Mouse (Mus musculus) neural tube, embryonic 13.5 days (tissue): Measurements from ENCODE around the gene Pgam1. TPM values are rescaled to one million over a fixed set of nuclear protein-coding genes. Genes with fewer than 3 reads are reported as not detected.
"Not testable (repeated sequence)": the region's sequence is repeated elsewhere in the genome, so short reads cannot be mapped to it uniquely, and the experiment has no call there.

Source experiments
- ATAC-seq: fragments of 200-750 bp; cut with Nextera tagmentation; 2 replicates; pipeline ENCODE4 v1.8.0; 2017; ENCODE audit warnings: low read depth, mild to moderate bottlenecking, moderate TSS enrichment, moderate library complexity
- H3K27ac ChIP-seq: fragments of 300-500 bp; sonication (generic); replicated peaks from 2 replicates; pipeline ENCODE4 v1.5.1; 2015; ENCODE audit warnings: moderate library complexity, mild to moderate bottlenecking, inconsistent platforms
- H3K27me3 ChIP-seq: fragments of 300-500 bp; sonication (generic); 2 replicates; pipeline ENCODE4 v1.6.1; 2015; ENCODE audit warnings: mild to moderate bottlenecking, inconsistent platforms
- H3K36me3 ChIP-seq: fragments of 300-500 bp; sonication (generic); 2 replicates; pipeline ENCODE4 v1.6.1; 2015; ENCODE audit warnings: mild to moderate bottlenecking, inconsistent platforms
- H3K4me1 ChIP-seq: fragments of 300-500 bp; sonication (generic); replicated peaks from 2 replicates; pipeline ENCODE4 v1.6.1; 2015; ENCODE audit warnings: inconsistent platforms
- H3K4me2 ChIP-seq: fragments of 300-500 bp; sonication (generic); 2 replicates; pipeline ENCODE4 v1.6.1; 2015; ENCODE audit warnings: inconsistent platforms, mild to moderate bottlenecking, moderate library complexity
- H3K4me3 ChIP-seq: fragments of 300-500 bp; sonication (generic); 2 replicates; pipeline ENCODE4 v1.5.1; 2015; ENCODE audit warnings: mild to moderate bottlenecking, inconsistent platforms
- H3K9ac ChIP-seq: fragments of 300-500 bp; sonication (generic); 2 replicates; pipeline ENCODE4 v1.6.1; 2015; ENCODE audit warnings: moderate library complexity, mild to moderate bottlenecking, inconsistent platforms
- H3K9me3 ChIP-seq: fragments of 300-500 bp; sonication (generic); 2 replicates; pipeline ENCODE4 v1.6.1; 2016; ENCODE audit warnings: inconsistent platforms
- WGBS: fragments of 180-500 bp; shearing (Covaris S2); methylation state at CpG from one replicate; pipeline ENCODE4 v1.1.7; 2015; 5-methylcytosine and 5-hydroxymethylcytosine counted together
- polyA plus RNA-seq: library from polyadenylated mRNA; unstranded; fragments of >200 nt; fragmentation: Nextera tagmentation; extraction: Ambion mirVana; gene quantifications from 2 replicates; pipeline ENCODE4 v1.2.1, GENCODE M21; 2015

Gene Pgam1
- polyA plus RNA-seq, 1 experiment from 2014 or later, result 458 TPM

DNA sequence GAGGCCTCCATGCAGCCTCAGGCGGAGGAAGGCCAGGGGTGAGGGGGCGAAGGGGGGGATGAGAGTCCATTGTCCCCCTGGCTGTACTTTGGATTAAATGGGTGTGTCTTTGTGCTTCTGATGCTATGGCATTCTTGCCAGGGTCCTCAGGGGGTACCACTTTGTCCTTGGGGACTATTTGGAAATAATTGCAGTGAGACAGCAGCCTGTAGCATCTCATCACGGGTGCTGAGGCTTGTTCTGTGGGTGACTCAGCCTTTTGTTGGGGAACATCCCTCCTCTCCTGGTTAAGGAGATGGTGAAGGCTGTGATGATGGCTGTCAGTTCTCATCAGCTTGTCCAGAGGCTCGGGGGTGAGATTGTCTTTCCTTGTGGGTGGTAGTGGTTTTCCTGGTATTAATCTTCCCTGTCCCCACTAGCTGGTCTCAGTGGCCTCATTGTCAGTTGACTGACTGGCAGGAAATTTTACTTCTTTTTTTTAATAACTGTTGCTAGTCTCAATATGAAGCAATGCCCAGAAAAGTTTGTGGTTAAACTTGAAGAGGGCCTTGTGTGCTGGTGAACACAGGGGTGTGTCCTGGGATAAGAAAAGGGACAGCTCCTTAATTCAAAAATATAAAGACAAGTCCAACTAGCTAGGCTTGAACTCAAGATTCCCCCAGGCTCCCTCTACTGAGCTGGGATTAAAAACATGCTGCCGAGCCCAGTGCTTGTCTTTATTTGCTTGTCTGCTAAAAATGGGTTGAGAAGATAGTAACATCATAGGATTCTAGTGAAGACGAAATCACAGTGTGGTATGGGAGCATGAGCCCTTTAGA lies 2.3 kb downstream of the Pgam1 start:
- H3K27me3 ChIP-seq, result no peaks in the 10 kb centered on the region
- H3K4me2 ChIP-seq, result peak overlapping the region; percentile 79
- peaks cover 33% of the 10 kb centered on the region for H3K36me3 ChIP-seq
- no peaks in the 10 kb centered on the region for H3K9me3 ChIP-seq
- WGBS, result 49% methylated on average over 6 of the region's 6 CpGs
- ATAC-seq, result no peak
- H3K9ac ChIP-seq, result peak overlapping the region; percentile 92
- no peak overlapping the region for H3K27ac ChIP-seq
- peaks cover 25% of the 10 kb centered on the region for H3K4me1 ChIP-seq
- H3K4me3 ChIP-seq, result peak overlapping the region; percentile 96

DNA sequence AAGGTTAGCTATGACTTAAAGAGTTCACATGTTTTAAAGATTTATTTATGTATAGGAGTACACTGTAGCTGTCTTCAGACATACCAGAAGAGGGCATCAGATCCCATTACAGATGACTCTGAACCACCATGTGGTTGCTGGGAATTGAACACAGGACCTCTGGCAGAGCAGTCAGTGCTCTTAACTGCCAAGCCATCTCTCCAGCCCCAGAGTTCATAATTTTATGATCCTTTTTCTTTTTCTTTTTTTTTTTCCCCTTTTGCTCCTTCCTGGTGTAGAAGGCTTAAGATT lies 2.8 kb downstream of the Pgam1 start:
- H3K9ac ChIP-seq, H3K9me3 ChIP-seq, H3K27ac ChIP-seq, H3K27me3 ChIP-seq, ATAC-seq: not testable (repeated sequence)
- peak overlapping the region; percentile 79; the same call in 1 of the 2 replicates for H3K4me2 ChIP-seq
- H3K36me3 ChIP-seq, result peaks cover 39% of the 10 kb centered on the region
- peak overlapping the region; percentile 96; the same call in 1 of the 2 replicates for H3K4me3 ChIP-seq
- H3K4me1 ChIP-seq, result peaks cover 25% of the 10 kb centered on the region

DNA sequence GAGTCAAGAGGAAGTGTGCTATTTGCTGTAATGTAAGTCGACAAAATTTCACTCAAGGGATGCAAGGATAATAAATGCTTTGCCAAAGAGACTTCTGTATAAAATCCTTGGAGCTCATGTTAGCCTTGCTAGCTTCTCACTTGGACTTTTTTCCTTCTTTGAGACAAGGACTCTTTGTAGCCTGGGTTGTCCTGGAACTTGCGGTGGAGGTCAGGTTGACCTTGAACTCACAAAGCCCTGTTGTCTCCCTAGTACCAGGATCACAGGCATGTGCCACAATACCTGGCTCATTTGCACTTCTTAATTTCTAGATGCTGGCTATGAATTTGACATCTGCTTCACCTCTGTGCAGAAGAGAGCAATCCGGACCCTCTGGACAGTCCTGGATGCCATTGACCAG lies 3.6 kb downstream of the Pgam1 start:
- Histone ChIP-seq H3K9me3 (no peaks in the 10 kb centered on the region), H3K36me3 (peaks cover 44% of the 10 kb centered on the region), H3K4me1 (peaks cover 25% of the 10 kb centered on the region), H3K27me3 (no peaks in the 10 kb centered on the region), H3K4me3 (no peak overlapping the region), H3K9ac (no peak overlapping the region), H3K4me2 (no peak overlapping the region), H3K27ac (no peak overlapping the region)
- WGBS, result 85% methylated on average over 3 of the region's 3 CpGs
- ATAC-seq, result no peak

DNA sequence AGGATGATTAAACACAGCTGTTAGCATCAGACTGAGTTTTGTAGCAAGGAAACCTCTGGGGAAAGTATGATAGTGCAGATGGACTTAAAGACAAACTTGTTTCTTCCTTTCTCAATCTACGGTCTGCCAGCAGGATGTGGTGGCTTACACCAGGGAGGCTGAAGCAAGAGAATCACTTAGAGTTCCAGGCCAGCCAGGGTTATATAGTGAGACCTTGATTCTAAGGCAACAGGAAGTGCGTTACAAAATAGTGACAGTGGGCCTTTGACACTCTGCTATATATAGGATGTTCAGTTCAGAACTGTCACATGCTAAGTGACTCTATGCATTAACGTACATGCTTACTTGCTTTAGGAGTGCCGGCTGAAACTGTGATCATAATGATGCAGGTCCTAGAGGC lies 5.1 kb downstream of the Pgam1 start:
- WGBS, result 93% methylated on average over 4 of the region's 4 CpGs
- H3K9me3 ChIP-seq, result no peaks in the 10 kb centered on the region
- H3K4me3 ChIP-seq, result no peak overlapping the region
- H3K27me3 ChIP-seq, result no peaks in the 10 kb centered on the region
- H3K36me3 ChIP-seq, result peaks cover 59% of the 10 kb centered on the region
- no peak for ATAC-seq
- H3K9ac ChIP-seq, result no peak overlapping the region
- no peak overlapping the region for H3K27ac ChIP-seq
- peaks cover 25% of the 10 kb centered on the region for H3K4me1 ChIP-seq
- no peak overlapping the region for H3K4me2 ChIP-seq

- Histone ChIP-seq H3K4me3 (no peak overlapping the region), H3K27ac (no peak overlapping the region), H3K4me2 (no peak overlapping the region), H3K36me3 (peaks cover 81% of the 10 kb centered on the region), H3K4me1 (peaks cover 6% of the 10 kb centered on the region), H3K9ac (no peak overlapping the region), H3K27me3 (no peaks in the 10 kb centered on the region), H3K9me3 (no peaks in the 10 kb centered on the region)
- ATAC-seq, result no peak
- 81% methylated on average over 4 of the region's 4 CpGs for WGBS
Measured at GRCm38 (mm10) chr19:41919471-41919870, 7.7 kb downstream of the Pgam1 start.

DNA sequence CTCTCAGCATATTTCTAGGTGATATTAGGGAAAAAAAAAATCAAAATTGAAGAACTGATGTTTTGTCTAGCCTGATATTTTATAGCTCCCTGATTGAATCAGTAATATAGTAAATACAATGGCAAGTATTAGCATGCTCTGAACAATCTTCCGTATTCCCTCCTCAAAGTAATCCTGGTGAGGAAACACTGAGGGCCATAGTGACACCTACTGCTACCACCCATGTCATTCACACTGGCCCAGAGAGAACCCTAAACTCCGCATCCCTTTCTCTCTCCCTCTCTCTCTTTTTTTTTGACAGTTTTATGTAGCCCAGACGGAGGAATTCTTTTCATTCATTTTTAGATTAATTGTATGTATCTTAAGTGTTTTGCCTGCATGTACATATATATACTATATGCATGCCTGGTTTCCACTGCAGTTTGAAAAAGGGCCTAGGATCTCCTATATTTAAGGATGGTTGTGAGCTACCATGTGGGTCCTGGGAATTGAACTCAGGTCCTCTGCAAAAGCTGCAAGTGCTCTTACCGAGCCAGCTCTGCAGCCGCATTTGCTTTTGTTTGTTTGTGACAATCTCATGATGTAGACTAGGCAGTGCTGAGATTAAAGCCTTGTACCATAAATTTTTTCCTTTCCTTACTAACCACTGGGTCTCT lies 8.8 kb downstream of the Pgam1 start:
- Histone ChIP-seq H3K4me1 (no peaks in the 10 kb centered on the region), H3K9ac (no peak overlapping the region), H3K4me3 (no peak overlapping the region), H3K27ac (no peak overlapping the region), H3K9me3 (no peaks in the 10 kb centered on the region), H3K36me3 (peaks cover 79% of the 10 kb centered on the region), H3K4me2 (no peak overlapping the region), H3K27me3 (no peaks in the 10 kb centered on the region)
- ATAC-seq, result no peak
- WGBS, result 85% methylated on average over 5 of the region's 5 CpGs

- peak; percentile 28; the same call in 1 of the 2 replicates for ATAC-seq
- Histone ChIP-seq H3K4me2 (peak overlapping the region; percentile 94), H3K36me3 (peaks cover 33% of the 10 kb centered on the region), H3K9me3 (no peaks in the 10 kb centered on the region), H3K27ac (peak overlapping the region; percentile 74), H3K9ac (peak overlapping the region; percentile 85), H3K27me3 (no peaks in the 10 kb centered on the region), H3K4me3 (peak overlapping the region; percentile 96), H3K4me1 (peaks cover 25% of the 10 kb centered on the region)
- under 1% methylated on average over 28 of the region's 28 CpGs for WGBS
Measured at GRCm38 (mm10) chr19:41932686-41933085, 21.0 kb downstream of the Pgam1 start.

GRCm38 (mm10) chr19:41933179-41934086 lies 21.7 kb downstream of the Pgam1 start, which contains the start of the genes Exosc1 and Zdhhc16:
TSS of gene Exosc1 (minus strand) at chr19:41933423.
TSS of gene Zdhhc16 (plus strand) at chr19:41933480.
- H3K27ac ChIP-seq, result peak within 1 kb of the TSS; percentile 74
- peak within 1 kb of the TSS; percentile 96 for H3K4me3 ChIP-seq
- no peaks in the 10 kb centered on the region for H3K9me3 ChIP-seq
- peaks cover 33% of the 10 kb centered on the region for H3K36me3 ChIP-seq
- H3K4me1 ChIP-seq, result peaks cover 25% of the 10 kb centered on the region
- peak within 1 kb of the TSS; percentile 94 for H3K4me2 ChIP-seq
- H3K9ac ChIP-seq, result peak within 1 kb of the TSS; percentile 89
- WGBS, result 1% methylated on average over 47 of the region's 47 CpGs
- peak; percentile 100 for ATAC-seq
- H3K27me3 ChIP-seq, result no peaks in the 10 kb centered on the region

DNA sequence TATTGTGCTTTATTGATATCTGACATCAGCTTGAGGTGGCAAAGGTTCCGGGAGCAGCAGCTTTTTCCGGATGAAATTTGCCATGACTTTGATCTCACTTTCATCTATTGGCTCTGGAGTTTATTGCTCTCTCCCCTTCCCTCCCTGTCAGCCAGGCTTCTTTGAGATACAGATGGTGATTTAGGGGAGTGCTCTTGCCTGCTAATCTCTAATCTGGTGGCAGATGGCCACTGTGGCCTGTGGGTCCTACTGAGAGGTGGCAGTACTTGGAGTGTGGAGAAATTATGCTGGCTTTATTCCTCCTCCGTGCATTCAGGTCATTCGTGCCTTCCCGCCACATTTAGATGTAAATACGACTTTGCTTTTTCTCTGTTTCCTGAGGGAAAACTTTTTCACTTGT lies 22.4 kb downstream of the Pgam1 start:
- H3K4me1 ChIP-seq, result peaks cover 25% of the 10 kb centered on the region
- no peaks in the 10 kb centered on the region for H3K9me3 ChIP-seq
- H3K27me3 ChIP-seq, result no peaks in the 10 kb centered on the region
- peak overlapping the region; percentile 89 for H3K9ac ChIP-seq
- no peak overlapping the region for H3K27ac ChIP-seq
- peaks cover 34% of the 10 kb centered on the region for H3K36me3 ChIP-seq
- 10% methylated on average over 6 of the region's 6 CpGs for WGBS
- H3K4me2 ChIP-seq, result peak overlapping the region; percentile 89
- ATAC-seq, result no peak
- H3K4me3 ChIP-seq, result peak overlapping the region; percentile 96

DNA sequence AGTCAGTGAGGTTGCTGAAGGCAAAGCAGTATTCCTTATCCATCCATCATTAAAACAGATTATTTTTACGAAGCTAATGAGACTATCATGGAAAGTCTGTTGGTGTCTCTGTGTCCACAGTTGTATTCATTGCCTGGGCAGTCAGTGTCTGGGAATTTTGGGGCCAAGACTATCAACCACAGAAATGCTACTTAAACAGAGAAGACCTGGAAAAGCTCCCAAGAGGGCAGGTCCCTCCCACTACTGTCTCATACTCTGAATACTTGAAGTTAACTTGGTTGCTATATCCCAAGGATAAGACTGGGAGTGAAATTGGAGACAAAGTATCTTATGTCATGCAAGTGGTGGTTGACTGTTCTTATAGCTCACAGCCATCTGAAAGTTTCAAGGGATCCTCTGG lies 24.2 kb downstream of the Pgam1 start:
- WGBS, result 97% methylated on average over 1 of the region's 1 CpGs
- Histone ChIP-seq H3K4me1 (peaks cover 25% of the 10 kb centered on the region), H3K4me3 (no peak overlapping the region), H3K9me3 (no peaks in the 10 kb centered on the region), H3K4me2 (no peak overlapping the region), H3K9ac (no peak overlapping the region), H3K27ac (no peak overlapping the region), H3K36me3 (peaks cover 38% of the 10 kb centered on the region), H3K27me3 (no peaks in the 10 kb centered on the region)
- ATAC-seq, result no peak

DNA sequence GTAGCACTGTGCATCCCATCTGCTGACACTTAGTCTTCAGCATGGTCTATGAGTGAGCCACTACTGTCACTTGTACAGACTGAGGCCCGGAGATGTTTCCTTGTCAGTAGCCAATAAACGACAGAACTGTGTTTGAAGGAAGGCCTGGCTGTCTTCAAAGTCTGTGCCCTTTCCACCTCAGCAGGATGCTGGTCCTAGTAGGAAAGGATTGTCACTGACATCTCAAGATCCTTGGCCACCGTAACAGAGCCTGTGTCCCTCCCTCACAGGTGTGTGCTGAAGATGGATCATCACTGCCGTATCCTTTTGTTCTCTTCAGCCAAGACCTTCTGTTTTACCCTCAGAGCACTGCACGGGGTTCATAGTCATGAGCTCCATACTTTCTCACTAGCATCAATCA lies 26.8 kb downstream of the Pgam1 start:
- Histone ChIP-seq H3K27ac (no peak overlapping the region), H3K9me3 (no peaks in the 10 kb centered on the region), H3K36me3 (peaks cover 60% of the 10 kb centered on the region), H3K27me3 (no peaks in the 10 kb centered on the region), H3K4me1 (peaks cover 15% of the 10 kb centered on the region), H3K9ac (no peak overlapping the region), H3K4me2 (no peak overlapping the region), H3K4me3 (no peak overlapping the region)
- ATAC-seq, result no peak
- WGBS, result 97% methylated on average over 5 of the region's 5 CpGs

- no peak overlapping the region for H3K9ac ChIP-seq
- no peak overlapping the region for H3K4me3 ChIP-seq
- 93% methylated on average over 7 of the region's 7 CpGs for WGBS
- H3K27me3 ChIP-seq, result no peaks in the 10 kb centered on the region
- H3K36me3 ChIP-seq, result peaks cover 98% of the 10 kb centered on the region
- ATAC-seq, result no peak
- no peak overlapping the region for H3K4me2 ChIP-seq
- H3K4me1 ChIP-seq, result no peaks in the 10 kb centered on the region
- H3K27ac ChIP-seq, result no peak overlapping the region
- no peaks in the 10 kb centered on the region for H3K9me3 ChIP-seq
Measured at GRCm38 (mm10) chr19:41943841-41944240, 32.1 kb downstream of the Pgam1 start.
